Mouse (Mus musculus) spleen, postnatal 36 days (tissue): ENCODE measurements around the gene Plekhh2.
A peak's percentile ranks its signal among the peaks of the same experiment; 100 is the strongest.

Source experiments
- DNase-seq, 2 experiments: peaks; one replicate each; pipeline ENCODE4 v3.0.0; 2022; ENCODE audit warnings: low spot score in 2 of 2, mixed read lengths in 1 of 2

Plekhh2 gene

GRCm38 (mm10) chr17:84511682-84512515 is at the start of gene Plekhh2:
Gene Plekhh2 (plus strand): TSS chr17:84511895.
- DNase-seq: peak in 1 of 2 experiments; percentile 14

GRCm38 (mm10) chr17:84465753-84466608 is 45.7 kb upstream of the Plekhh2 start, which contains the start of gene Thada:
Gene Thada (minus strand): TSS chr17:84466205.
- peak; percentile 95 to 97 for DNase-seq

GRCm38 (mm10) chr17:84474312-84474711 is 37.4 kb upstream of the Plekhh2 start:
- DNase-seq: no peak

DNA sequence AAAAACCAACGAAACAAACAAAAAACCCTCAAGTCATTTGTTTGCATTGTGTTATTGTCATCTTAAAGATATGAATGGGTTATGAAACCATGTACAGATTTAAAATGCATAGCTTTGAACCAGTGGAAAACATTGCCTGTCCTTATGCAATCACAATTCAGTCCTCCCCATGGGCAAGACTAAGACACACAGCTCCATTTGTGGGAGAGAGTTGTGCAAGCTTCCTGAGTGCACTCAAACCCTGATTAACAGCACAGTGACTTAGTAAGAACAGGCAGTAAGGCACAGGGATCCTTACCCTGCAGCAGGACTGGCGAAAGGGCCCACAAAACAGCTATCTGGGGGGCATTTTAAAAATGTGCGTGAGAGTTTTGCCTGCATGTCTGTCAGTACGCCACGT is 34.5 kb upstream of the Plekhh2 start:
- DNase-seq: no peak

GRCm38 (mm10) chr17:84478276-84478675 is 33.4 kb upstream of the Plekhh2 start:
- DNase-seq: no peak

DNA sequence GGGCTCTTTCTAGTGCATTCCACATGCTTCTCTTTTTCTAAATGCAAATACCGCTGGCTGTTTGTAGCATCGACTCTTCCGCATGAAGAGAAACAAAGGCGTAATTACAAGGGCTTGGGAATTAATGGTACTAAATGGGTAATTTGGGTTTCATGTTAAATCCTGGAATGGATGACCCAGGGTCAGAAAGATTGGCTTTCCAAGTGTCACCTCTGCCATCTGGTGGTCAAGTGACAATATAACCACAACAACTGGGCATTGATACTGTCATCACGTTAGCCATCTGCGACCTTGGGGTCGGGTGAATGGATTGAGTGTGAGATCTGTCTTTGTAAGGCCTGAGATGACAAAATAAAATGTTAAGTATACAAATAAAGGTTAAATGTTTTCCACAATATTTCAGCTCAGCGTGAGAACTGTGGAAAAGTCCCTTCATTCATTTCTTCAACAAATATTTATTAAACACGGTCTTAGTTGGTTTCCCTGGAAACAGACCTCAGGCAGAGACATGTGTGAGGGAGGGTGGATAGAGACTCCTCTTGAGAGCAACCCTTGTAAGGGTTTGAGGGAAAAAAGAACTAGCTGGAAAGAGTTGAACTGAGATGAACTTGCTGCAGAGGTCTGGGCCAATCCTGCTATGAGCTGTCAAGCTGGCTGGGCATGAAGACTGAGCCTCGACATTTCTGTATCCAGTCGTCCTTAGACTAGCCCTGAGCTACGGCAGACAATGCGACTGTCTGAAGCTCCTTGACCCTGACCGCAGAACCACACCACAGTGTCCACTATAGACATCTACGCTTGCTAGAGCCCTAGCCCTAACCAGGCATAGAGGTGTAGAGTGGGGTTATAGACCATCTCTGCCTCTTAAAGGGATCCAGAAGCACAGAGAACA is 31.0 kb upstream of the Plekhh2 start:
- DNase-seq: peak in 1 of 2 experiments; percentile 17

DNA sequence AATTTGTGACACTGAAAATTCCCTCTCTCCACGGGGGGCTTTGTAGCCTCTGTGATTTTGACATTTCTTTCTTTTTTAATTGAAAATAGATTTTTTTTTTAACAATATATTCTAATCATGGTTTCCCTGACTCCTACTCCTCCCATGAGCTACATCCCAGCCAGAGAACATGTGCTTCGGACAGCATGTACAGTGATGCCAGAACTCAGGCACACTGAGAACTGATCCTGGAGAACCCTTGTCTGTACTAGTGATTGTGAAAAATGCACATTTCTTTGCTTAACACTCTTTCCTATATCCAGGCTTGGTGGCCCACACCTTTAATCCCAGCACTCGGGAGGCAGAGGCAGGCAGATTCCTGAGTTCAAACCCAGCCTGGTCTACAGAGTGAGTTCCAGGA is 28.9 kb upstream of the Plekhh2 start:
- DNase-seq: no peak

DNA sequence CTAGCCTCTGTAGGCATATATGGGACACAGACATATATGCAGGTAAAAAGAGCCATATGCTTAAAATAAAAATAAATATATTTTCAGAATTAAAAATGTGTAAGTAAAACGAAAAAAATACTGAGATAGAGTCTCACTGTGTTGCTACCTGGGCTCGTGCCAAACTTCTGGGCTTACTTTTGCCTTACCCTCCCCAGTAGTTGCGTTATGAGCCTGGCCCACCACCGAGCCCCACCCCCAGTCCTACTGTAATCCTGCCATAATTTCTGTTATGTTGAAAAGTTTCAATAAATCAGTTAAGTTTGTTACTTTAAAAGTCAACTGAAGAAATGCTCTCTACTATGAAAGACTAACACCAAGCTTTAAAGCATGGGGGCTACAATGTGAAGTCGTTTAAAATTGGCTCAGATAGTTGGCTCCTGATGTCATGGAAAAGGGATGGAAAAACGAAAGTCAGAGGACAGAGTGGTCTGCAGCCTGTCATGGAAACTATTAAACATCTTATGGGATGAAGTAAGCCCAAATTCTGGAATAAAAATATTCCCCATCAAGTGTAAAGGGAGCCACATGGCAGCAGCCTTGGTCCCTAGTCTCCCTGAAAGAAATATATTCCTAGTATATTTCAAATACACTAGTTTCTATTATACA is 27.9 kb upstream of the Plekhh2 start:
- no peak for DNase-seq

- DNase-seq: no peak
Observed at GRCm38 (mm10) chr17:84487415-84487814, 24.3 kb upstream of the Plekhh2 start.

DNA sequence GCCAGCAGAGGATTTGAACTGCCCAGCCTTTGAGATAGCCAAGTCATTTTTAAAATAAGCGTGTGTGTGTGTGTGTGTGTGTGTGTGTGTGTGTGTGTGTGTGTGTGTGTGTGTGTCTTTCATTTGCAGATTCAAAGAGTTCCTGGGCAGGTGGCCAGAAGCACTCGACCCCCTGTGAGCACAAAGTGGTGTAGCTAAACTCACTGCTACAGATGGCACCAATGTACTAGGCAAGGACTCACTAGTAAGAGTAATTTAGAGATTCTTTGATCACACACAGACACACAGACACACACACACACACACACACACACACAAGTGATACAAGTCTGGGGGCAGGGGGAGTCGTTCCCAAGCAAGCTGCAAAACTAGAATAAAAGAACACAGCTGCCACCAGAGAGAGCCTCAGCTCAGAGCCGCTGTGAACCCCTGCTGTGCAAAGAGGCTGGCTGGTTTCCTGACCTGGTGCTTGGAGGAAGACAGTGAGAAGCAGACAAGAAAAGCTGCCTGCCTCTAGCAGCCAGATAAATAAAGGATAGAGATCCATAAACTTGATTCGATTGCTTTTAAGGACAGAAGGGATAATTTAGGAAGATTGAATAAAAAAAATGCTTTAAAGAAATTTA is 19.3 kb upstream of the Plekhh2 start:
- no peak for DNase-seq

DNA sequence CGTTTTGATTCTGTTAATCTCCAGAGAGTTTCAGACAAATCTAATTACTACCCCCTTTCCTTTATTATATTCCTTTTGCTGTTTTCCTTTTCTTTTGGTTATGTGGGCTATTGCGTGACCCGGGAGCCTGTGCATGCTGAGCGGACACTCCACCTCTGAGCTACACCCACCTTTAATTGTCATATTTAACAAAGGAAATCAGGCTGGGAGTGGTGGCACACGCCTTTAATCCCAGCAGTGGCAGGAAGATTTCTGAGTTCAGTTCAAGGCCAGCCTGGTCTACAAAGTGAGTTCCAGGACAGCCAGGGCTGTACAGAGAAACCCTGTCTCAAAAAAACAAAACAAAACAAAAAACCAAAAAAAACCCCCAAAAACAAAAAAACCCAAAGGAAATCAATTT is 14.7 kb upstream of the Plekhh2 start:
- DNase-seq: no peak

DNA sequence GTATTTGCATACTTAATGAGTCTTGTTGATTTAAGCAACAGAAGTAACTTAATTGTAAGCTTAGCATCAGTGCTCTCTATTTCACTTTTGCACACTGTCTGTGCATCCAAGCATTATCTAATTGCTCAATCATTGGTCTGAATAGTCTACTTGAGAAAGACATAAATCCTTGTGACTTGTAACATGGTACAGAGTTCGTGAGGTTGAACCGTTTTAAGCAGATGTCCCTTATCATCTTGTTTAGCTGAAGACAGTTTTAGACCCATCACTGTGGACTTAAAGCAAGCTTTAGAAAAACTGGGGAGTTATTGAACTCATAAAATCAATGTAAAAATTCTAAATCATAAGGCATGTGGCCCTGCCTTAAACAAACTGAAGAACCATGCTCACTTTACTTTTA is 14.1 kb upstream of the Plekhh2 start:
- DNase-seq: no peak

DNA sequence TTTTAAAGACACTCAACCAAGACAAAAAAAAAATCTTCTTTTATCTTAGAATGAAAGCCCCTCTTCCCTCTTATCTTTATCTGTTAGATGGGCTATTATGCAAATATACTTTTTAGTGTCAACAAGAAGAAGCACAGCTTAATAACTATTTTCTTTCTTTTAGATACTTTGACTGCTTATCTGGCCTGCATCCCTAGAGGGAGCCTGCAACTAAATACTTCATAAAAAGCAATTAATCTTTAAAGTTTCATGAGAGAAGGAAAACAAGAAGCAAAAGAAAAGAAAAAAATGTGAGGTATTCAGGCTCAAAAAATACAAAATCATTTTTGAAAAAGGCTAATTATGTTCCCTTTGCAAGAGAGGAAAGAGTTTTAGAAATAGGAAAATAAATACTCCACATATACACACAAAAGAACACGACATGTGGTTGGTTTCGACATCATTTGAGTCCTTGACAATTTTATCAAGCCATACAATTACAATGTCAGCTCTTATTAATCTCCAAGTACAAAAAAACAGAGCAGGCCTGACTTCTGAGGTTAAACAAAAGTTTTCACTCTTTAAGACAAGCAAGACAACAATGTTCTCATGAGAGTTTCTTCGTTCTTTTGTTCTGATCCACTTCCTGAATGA is 13.6 kb upstream of the Plekhh2 start:
- DNase-seq: no peak

DNA sequence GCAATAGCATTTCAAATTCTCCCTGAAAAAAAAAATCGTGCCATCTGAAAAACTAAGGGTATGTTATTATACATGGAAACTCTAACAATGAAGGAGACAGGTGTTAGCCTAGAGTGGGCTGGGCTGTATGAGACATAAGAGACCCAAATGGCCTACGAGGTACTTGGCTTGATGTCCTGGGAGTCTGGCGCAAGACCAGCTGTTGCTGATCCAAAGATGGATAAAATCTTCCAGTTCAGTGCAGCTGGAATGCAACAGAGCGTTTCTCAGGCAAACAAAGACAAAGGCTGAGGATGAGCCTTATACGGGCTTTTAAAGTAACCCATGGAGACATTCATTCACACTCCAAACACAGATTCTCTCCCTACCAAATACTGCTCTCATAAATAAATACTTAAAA is 13.1 kb upstream of the Plekhh2 start:
- DNase-seq: no peak

- no peak for DNase-seq
Observed at GRCm38 (mm10) chr17:84502341-84502740, 9.4 kb upstream of the Plekhh2 start.

DNA sequence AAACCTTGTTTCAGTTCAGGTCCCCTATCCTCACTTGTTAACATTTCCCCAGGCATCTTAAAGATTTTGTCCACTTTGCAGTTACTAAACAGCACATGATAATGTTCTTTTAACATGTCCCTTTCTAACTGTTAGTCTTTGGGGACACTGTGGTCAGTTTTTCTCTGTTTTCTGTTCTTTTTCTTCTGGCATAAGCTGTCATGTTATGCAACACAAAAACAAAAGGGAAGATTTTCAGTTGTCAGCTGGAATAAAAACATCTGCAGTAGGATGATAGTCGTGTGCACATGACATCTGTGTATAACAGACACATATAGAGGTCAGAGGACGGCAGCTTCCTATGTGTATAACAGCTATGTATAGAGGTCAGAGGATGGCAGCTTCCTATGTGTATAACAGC is 5.8 kb upstream of the Plekhh2 start:
- no peak for DNase-seq

GRCm38 (mm10) chr17:84508736-84509135 is 3.0 kb upstream of the Plekhh2 start:
- no peak for DNase-seq

GRCm38 (mm10) chr17:84509176-84509575 is 2.5 kb upstream of the Plekhh2 start:
- DNase-seq: no peak

- peak in 1 of 2 experiments; percentile 5 for DNase-seq
Observed at GRCm38 (mm10) chr17:84510355-84510754, 1.3 kb upstream of the Plekhh2 start.

DNA sequence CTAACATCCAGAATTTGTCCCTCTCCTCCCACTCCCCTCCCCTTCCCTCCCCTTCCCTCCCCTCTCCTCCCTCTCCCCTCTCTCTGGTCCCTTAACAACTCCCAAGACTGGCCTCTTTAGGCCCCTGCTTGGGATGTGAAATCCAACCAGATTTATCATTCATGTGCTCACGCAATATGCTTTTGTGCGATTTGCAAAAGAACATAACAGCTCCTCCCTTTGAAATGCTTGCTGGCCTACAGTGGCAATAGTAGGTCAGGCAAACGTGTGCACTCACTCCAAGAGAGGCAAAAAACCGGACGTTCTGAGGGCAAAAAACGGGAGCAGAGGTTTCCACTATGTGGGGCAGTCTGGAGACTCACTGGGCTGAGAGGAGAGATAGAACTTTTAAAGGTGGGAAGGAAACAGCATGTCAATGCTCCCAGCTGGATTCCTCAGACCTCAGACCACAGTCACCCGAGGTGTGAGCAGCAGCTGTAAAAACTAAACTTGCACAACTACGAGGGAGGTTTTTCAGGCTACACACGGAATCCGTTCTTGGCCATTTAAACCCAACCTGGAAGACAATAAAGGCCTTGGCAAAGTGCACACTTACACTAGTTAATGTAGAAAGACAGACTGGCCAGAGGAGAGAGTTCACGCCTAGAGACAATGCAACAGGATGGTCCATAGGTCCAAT is 595 bp upstream of the Plekhh2 start:
- DNase-seq: no peak
